ENCODE assay signal across 8 mouse cellular contexts in genomic region chr17:32787436-32788093, GRCm38 (mm10). TPM values are rescaled to one million over a fixed set of nuclear protein-coding genes. Genes with fewer than 3 reads are reported as not detected.
A peak's percentile ranks its signal among the peaks of the same experiment; 100 is the strongest.
DNase-seq lines count a peak whose midpoint lies in the region; ATAC-seq lines count a peak whose summit lies in the region.

No protein-coding gene starts in this region.

- peak overlapping the region; percentile 59 for H3K27ac ChIP-seq in brown adipose tissue, adult 24 weeks (replicated peaks; ENCODE audit: low read depth, low read length)
- H3K27ac ChIP-seq in limb, embryonic 11.5 days (replicated peaks; ENCODE audit: low read depth, low read length) = peak overlapping the region; percentile 68

- peak overlapping the region; percentile 75 for H3K4me3 ChIP-seq in brown adipose tissue, adult 24 weeks (ENCODE audit: insufficient read depth, low read depth, low read length)
- H3K4me3 ChIP-seq in limb, embryonic 11.5 days (ENCODE audit: low read depth, low read length) = peak overlapping the region; percentile 91

- H3K36me3 ChIP-seq in limb, embryonic 11.5 days (ENCODE audit: control insufficient read depth, insufficient read depth, low read length) = peaks cover 7% of the 10 kb centered on the region

- peak overlapping the region; percentile 65 for H3K4me2 ChIP-seq in limb, embryonic 11.5 days (ENCODE audit: low read depth, severe bottlenecking)

- H3K27me3 ChIP-seq in limb, embryonic 11.5 days (ENCODE audit: control insufficient read depth, insufficient read depth, low read length) = no peaks in the 10 kb centered on the region

- H3K9ac ChIP-seq in limb, embryonic 11.5 days (ENCODE audit: low read length) = peak overlapping the region; percentile 94

- peak; percentile 33 to 63; a peak in 3 of 4 replicates for ATAC-seq in hematopoietic stem cell, adult 5-6 weeks (replicated peaks in 1 of 2; ENCODE audit: insufficient read depth in 1 of 2, low FRiP score in 2 of 2, low TSS enrichment in 1 of 2, low read depth in 1 of 2, poor library complexity in 2 of 2, severe bottlenecking in 2 of 2)
- peak; percentile 80; the same call in 1 of the 2 replicates for ATAC-seq in limb, embryonic 11.5 days (ENCODE audit: insufficient number of reproducible peaks, low FRiP score, low TSS enrichment, low read depth)
- peak; percentile 28 for ATAC-seq in monocyte, adult 5-6 weeks (replicated peaks; ENCODE audit: insufficient number of reproducible peaks, low FRiP score, low TSS enrichment, poor library complexity, severe bottlenecking)

- peak; percentile 59 for DNase-seq in gastrocnemius, postnatal 10 days
- no peak for DNase-seq in gastrocnemius, adult 8-10 months (ENCODE audit: low spot score in 2 of 2)
- peak; percentile 33 for DNase-seq in 416B (ENCODE audit: low read depth)
- DNase-seq in limb, embryonic 11.5 days (ENCODE audit: low spot score) = no peak
- no peak for DNase-seq in ovary, postnatal 14 days (ENCODE audit: low spot score)

- WGBS in limb, embryonic 11.5 days = 1% methylated on average over 31 of the region's 31 CpGs

- H3K9me3 ChIP-seq in limb, embryonic 11.5 days (ENCODE audit: control insufficient read depth, low read length) = no peaks in the 10 kb centered on the region

- peaks cover 2% of the 10 kb centered on the region; the same call in 1 of the 2 replicates for H3K4me1 ChIP-seq in brown adipose tissue, adult 24 weeks (ENCODE audit: control insufficient read depth, insufficient read depth, insufficient read length, low read length)
- H3K4me1 ChIP-seq in limb, embryonic 11.5 days (ENCODE audit: control insufficient read depth, insufficient read depth, low read length) = 0 out of 2 replicates have a peak, but pooled peaks cover 3% of the 10 kb centered on the region

RNA-seq across cellular contexts. Expression of gene Zfp871, which starts 0.5 kb away (rescaled TPM):
- total RNA-seq in gastrocnemius, postnatal 10 days (2021) = 10 to 100 TPM; 30.6 to 36.4 TPM
- total RNA-seq in gastrocnemius, adult 8-10 months (2022) = 10 to 100 TPM; 20.6 to 27.2 (median 22.8) TPM
- polyA plus RNA-seq in brown adipose tissue, adult 24 weeks (2012; ENCODE audit: insufficient read depth, insufficient read length, missing spikeins) = 6.1 and 11.0 TPM in 2 replicates
- total RNA-seq in hematopoietic stem cell, adult 5-6 weeks (2017) = 29.6 and 39.7 TPM in 2 replicates
- 46.2 and 48.2 TPM in 2 replicates for polyA plus RNA-seq in limb, embryonic 11.5 days (2014; fragmentation: Nextera tagmentation; extraction: Ambion mirVana)
- 48.5 to 60.7 TPM (median 59.6 TPM) in 3 replicates for total RNA-seq in monocyte, adult 5-6 weeks (2017)

RNA-seq across cellular contexts. Expression of gene Zfp811, which starts 22.2 kb away (rescaled TPM):
- total RNA-seq in gastrocnemius, postnatal 10 days (2021) = under 1 TPM; 0.77 to 0.87 TPM
- under 1 TPM in 3 of 4 experiments, not detected in 1; 0.13 to 0.24 (median 0.22) TPM for total RNA-seq in gastrocnemius, adult 8-10 months (2022)
- not detected in 2 replicates for polyA plus RNA-seq in brown adipose tissue, adult 24 weeks (2012; ENCODE audit: insufficient read depth, insufficient read length, missing spikeins)
- total RNA-seq in hematopoietic stem cell, adult 5-6 weeks (2017) = 0.13 TPM in 1 of 2 replicates, not detected in the other
- 3.8 and 5.7 TPM in 2 replicates for polyA plus RNA-seq in limb, embryonic 11.5 days (2014; fragmentation: Nextera tagmentation; extraction: Ambion mirVana)
- total RNA-seq in monocyte, adult 5-6 weeks (2017) = 0.19 TPM in 1 of 3 replicates, not detected in the others

RNA-seq across cellular contexts. Expression of gene Zfp799, which starts 42.5 kb away (rescaled TPM):
- total RNA-seq in gastrocnemius, postnatal 10 days (2021) = 10 to 100 TPM in 1 of 2 experiments, 1 to 10 TPM in 1; 7.0 to 10.9 TPM
- total RNA-seq in gastrocnemius, adult 8-10 months (2022) = 10 to 100 TPM in 1 of 4 experiments, 1 to 10 TPM in 3; 5.6 to 11.0 (median 7.9) TPM
- polyA plus RNA-seq in brown adipose tissue, adult 24 weeks (2012; ENCODE audit: insufficient read depth, insufficient read length, missing spikeins) = 3.2 and 3.4 TPM in 2 replicates
- total RNA-seq in hematopoietic stem cell, adult 5-6 weeks (2017) = 10.6 and 19.9 TPM in 2 replicates
- polyA plus RNA-seq in limb, embryonic 11.5 days (2014; fragmentation: Nextera tagmentation; extraction: Ambion mirVana) = 22.2 and 24.1 TPM in 2 replicates
- 4.2 to 8.3 TPM (median 6.1 TPM) in 3 replicates for total RNA-seq in monocyte, adult 5-6 weeks (2017)

Comparison
In these comparisons a context has a peak if more than half of its experiments do, and no peak if none do; other contexts are left out.
1. DNase-seq: peak in gastrocnemius, postnatal 10 days (single experiment) and 416B (single experiment); none in gastrocnemius, adult 8-10 months (0 of 2), limb, embryonic 11.5 days (single experiment) and ovary, postnatal 14 days (single experiment).
2. ATAC-seq: peak in every context shown above with its lines; median percentile 80 in limb, embryonic 11.5 days; 48 in hematopoietic stem cell, adult 5-6 weeks; 28 in monocyte, adult 5-6 weeks.